Mouse (Mus musculus) forebrain, embryonic 13.5 days (tissue): ENCODE results near the gene Borcs6. TPM values are rescaled to one million over a fixed set of nuclear protein-coding genes. Genes with fewer than 3 reads are reported as not detected.

Source experiments
- ATAC-seq: fragments of 200-750 bp; cut with Nextera tagmentation; 2 replicates; pipeline ENCODE4 v1.8.0; 2017
- H3K27ac ChIP-seq: fragments of 300-500 bp; sonication (generic); 2 replicates; pipeline ENCODE4 v1.5.1; 2015; ENCODE audit warnings: inconsistent platforms, mild to moderate bottlenecking, moderate library complexity
- H3K27me3 ChIP-seq: fragments of 300-500 bp; sonication (generic); 2 replicates; pipeline ENCODE4 v1.6.1; 2015; ENCODE audit warnings: mild to moderate bottlenecking, inconsistent platforms
- H3K36me3 ChIP-seq: fragments of 300-500 bp; sonication (generic); 2 replicates; pipeline ENCODE4 v1.6.1; 2015; ENCODE audit warnings: mild to moderate bottlenecking, inconsistent platforms; ENCODE audit not compliant: poor library complexity, severe bottlenecking
- H3K4me1 ChIP-seq: fragments of 300-500 bp; sonication (generic); 2 replicates; pipeline ENCODE4 v1.6.1; 2015; ENCODE audit warnings: inconsistent platforms
- H3K4me2 ChIP-seq: fragments of 300-500 bp; sonication (generic); 2 replicates; pipeline ENCODE4 v1.6.1; 2015; ENCODE audit warnings: inconsistent platforms, mild to moderate bottlenecking, moderate library complexity
- H3K4me3 ChIP-seq: fragments of 300-500 bp; sonication (generic); 2 replicates; pipeline ENCODE4 v1.5.1; 2015; ENCODE audit warnings: mild to moderate bottlenecking, inconsistent platforms
- H3K9ac ChIP-seq: fragments of 300-500 bp; sonication (generic); 2 replicates; pipeline ENCODE4 v1.6.1; 2015; ENCODE audit warnings: mild to moderate bottlenecking, inconsistent platforms
- H3K9me3 ChIP-seq: fragments of 300-500 bp; sonication (generic); replicated peaks from 2 replicates; pipeline ENCODE4 v1.6.1; 2016; ENCODE audit warnings: inconsistent platforms
- WGBS: fragments of 180-500 bp; shearing (Covaris S2); methylation state at CpG from one replicate; pipeline ENCODE4 v1.1.7; 2015; 5-methylcytosine and 5-hydroxymethylcytosine counted together
- polyA plus RNA-seq: library from polyadenylated mRNA; unstranded; fragments of >200 nt; fragmentation: Nextera tagmentation; extraction: Ambion mirVana; gene quantifications from 2 replicates; pipeline ENCODE4 v1.2.1, GENCODE M21; 2015

Gene Borcs6
- polyA plus RNA-seq, 1 experiment from 2014 or later = 6.6 TPM

DNA sequence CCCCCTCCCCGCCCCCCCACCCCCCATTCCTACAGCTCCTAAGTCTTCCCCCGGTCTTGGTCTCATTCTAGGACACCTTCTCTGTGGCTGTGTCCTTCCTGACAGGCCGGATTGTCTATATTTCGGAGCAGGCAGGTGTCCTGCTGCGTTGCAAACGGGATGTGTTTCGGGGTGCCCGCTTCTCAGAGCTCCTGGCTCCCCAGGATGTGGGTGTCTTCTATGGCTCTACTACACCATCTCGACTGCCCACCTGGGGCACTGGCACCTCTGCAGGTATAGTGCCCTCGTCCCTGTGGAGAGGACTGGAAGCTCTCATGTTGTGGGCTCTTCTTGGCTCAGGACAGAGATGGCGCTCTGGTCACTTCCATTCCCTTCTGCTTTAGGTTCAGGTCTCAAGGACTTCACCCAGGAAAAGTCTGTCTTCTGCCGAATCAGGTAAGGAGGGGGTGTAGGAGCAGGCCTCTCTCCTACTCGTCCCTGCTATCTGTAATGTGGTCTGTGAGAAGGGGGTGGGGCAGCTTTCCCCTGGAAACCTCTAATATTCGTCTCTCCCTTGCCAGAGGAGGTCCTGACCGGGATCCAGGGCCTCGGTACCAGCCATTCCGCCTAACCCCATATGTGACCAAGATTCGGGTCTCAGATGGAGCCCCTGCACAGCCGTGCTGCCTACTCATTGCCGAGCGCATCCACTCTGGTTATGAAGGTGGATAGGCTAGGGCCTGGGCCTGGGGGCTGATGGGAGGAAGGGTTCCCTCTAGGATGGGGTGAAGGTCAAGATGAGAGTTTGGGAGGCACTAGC, 42.3 kb downstream of the Borcs6 start:
- ATAC-seq = no peak
- Histone ChIP-seq H3K9ac (no peak overlapping the region), H3K27ac (no peak overlapping the region), H3K27me3 (no peaks in the 10 kb centered on the region), H3K36me3 (peaks cover 62% of the 10 kb centered on the region), H3K4me2 (no peak overlapping the region), H3K4me1 (peaks cover 42% of the 10 kb centered on the region), H3K9me3 (no peaks in the 10 kb centered on the region), H3K4me3 (no peak overlapping the region)
- 87% methylated on average over 21 of the region's 21 CpGs for WGBS

DNA sequence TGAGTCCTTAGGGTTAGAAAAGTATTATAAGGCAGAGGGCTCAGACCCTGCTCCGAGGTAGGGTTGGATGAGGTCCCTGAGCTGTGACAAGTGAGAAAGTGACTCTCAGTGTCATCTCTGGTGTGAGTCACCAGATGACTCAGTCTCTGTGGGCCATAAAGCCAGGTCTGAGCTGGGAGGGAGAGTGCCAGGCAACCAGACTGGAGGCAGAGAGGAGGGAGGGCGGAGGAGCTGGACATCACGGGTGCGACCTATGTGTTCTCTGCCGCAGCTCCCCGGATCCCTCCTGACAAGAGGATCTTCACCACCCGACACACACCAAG, 42.8 kb downstream of the Borcs6 start:
- no peaks in the 10 kb centered on the region for H3K9me3 ChIP-seq
- H3K4me1 ChIP-seq = peaks cover 36% of the 10 kb centered on the region
- H3K27me3 ChIP-seq = no peaks in the 10 kb centered on the region
- H3K4me2 ChIP-seq = no peak overlapping the region
- WGBS = 95% methylated on average over 7 of the region's 7 CpGs
- no peak overlapping the region for H3K4me3 ChIP-seq
- ATAC-seq = no peak
- no peak overlapping the region for H3K27ac ChIP-seq
- no peak overlapping the region for H3K9ac ChIP-seq
- H3K36me3 ChIP-seq = peaks cover 68% of the 10 kb centered on the region

DNA sequence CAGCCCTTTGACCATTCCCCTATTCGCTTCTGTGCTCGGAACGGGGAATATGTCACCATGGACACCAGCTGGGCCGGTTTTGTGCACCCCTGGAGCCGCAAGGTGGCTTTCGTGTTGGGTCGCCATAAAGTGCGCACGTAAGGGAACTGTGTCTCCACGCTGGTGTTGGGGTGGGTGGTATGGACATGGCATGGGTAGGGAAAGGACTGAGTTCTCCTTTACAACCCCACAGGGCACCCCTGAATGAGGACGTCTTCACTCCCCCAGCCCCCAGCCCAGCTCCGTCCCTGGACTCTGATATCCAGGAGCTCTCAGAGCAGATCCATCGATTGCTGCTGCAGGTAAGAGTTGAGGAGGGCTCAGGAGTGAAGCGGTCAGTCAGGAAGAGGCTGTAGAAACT, 43.6 kb downstream of the Borcs6 start:
- H3K36me3 ChIP-seq = peaks cover 76% of the 10 kb centered on the region
- WGBS = 94% methylated on average over 14 of the region's 14 CpGs
- no peak overlapping the region for H3K4me2 ChIP-seq
- H3K4me1 ChIP-seq = peaks cover 28% of the 10 kb centered on the region
- H3K9ac ChIP-seq = no peak overlapping the region
- ATAC-seq = no peak
- H3K27me3 ChIP-seq = no peaks in the 10 kb centered on the region
- H3K27ac ChIP-seq = no peak overlapping the region
- no peak overlapping the region for H3K4me3 ChIP-seq
- H3K9me3 ChIP-seq = no peaks in the 10 kb centered on the region

DNA sequence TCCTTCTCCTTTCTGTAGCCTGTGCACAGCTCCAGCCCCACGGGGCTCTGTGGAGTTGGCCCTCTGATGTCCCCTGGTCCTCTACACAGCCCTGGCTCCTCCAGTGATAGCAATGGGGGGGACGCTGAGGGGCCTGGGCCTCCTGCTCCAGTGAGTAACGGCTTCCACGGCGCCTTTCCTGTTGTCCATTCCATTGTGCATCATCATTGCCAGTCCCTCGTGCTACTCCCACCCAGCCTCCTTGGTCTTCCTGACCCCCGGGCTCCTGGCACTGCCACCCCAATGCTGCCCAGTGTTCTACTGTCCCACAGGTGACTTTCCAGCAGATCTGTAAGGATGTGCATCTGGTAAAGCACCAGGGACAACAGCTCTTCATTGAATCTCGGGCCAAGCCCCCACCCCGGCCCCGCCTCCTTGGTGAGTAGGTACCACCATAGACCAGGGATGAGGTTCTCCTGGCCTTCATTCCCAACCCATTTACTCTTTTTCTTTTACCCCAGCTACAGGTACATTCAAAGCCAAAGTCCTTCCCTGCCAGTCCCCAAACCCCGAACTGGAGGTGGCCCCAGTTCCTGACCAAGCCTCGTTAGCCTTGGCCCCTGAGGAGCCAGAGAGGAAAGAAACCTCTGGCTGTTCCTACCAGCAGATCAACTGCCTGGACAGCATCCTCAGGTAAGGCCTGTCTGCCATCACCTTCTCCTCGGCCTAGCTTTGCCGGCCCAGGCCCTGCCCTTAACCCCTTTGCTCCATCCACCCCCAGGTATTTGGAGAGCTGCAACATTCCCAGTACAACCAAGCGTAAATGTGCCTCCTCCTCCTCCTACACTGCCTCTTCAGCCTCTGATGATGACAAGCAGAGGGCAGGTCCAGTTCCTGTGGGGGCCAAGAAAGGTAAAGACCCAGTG, 44.3 kb downstream of the Borcs6 start:
- ATAC-seq = no peak
- Histone ChIP-seq H3K36me3 (peaks cover 82% of the 10 kb centered on the region), H3K27ac (no peak overlapping the region), H3K9me3 (no peaks in the 10 kb centered on the region), H3K4me2 (no peak overlapping the region), H3K4me3 (no peak overlapping the region), H3K4me1 (peaks cover 22% of the 10 kb centered on the region), H3K27me3 (no peaks in the 10 kb centered on the region), H3K9ac (no peak overlapping the region)
- 92% methylated on average over 15 of the region's 15 CpGs for WGBS

DNA sequence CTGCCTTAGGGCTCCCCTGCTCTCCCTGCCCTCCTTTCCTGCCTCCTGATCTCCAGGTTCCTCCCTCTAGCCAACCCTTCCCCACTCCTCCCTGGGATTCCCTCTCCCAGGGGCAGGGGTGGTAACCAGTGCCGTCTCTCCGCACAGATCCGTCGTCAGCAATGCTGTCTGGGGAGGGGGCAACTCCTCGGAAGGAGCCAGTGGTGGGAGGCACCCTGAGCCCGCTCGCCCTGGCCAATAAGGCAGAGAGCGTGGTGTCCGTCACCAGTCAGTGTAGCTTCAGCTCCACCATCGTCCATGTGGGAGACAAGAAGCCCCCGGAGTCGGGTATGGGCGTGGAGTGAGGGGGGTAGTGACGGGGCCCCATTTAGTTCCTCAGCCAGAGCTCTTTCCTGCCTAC, 45.0 kb downstream of the Borcs6 start:
- 88% methylated on average over 14 of the region's 14 CpGs for WGBS
- no peaks in the 10 kb centered on the region for H3K9me3 ChIP-seq
- H3K9ac ChIP-seq = no peak overlapping the region

DNA sequence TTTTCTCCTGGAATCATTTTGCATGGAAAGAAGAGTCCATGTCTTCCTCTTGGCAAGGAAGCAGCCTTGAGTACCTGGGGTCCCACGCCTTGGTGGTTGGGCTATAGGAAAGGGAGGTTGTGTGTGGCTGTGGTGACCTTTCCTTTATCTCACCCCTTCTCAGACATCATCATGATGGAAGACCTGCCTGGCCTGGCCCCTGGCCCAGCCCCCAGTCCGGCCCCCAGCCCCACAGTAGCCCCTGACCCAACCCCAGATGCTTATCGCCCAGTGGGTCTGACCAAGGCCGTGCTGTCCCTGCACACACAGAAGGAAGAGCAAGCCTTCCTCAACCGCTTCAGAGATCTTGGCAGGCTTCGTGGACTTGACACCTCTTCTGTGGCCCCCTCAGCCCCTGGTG, 45.7 kb downstream of the Borcs6 start:
- H3K4me2 ChIP-seq = no peak overlapping the region
- peaks cover 9% of the 10 kb centered on the region for H3K4me1 ChIP-seq
- H3K36me3 ChIP-seq = peaks cover 91% of the 10 kb centered on the region
- ATAC-seq = no peak
- peak overlapping the region; percentile 26; the same call in 1 of the 2 replicates for H3K9ac ChIP-seq
- WGBS = 93% methylated on average over 6 of the region's 6 CpGs
- no peak overlapping the region for H3K4me3 ChIP-seq
- no peaks in the 10 kb centered on the region for H3K27me3 ChIP-seq
- H3K27ac ChIP-seq = no peak overlapping the region
- H3K9me3 ChIP-seq = no peaks in the 10 kb centered on the region

More for the DNA sequence above, 45.0 kb downstream of the Borcs6 start:
- ATAC-seq = no peak
- no peak overlapping the region for H3K4me2 ChIP-seq
- no peak overlapping the region for H3K4me3 ChIP-seq
- peaks cover 89% of the 10 kb centered on the region for H3K36me3 ChIP-seq
- no peak overlapping the region for H3K27ac ChIP-seq
- H3K27me3 ChIP-seq = no peaks in the 10 kb centered on the region
- peaks cover 16% of the 10 kb centered on the region for H3K4me1 ChIP-seq

DNA sequence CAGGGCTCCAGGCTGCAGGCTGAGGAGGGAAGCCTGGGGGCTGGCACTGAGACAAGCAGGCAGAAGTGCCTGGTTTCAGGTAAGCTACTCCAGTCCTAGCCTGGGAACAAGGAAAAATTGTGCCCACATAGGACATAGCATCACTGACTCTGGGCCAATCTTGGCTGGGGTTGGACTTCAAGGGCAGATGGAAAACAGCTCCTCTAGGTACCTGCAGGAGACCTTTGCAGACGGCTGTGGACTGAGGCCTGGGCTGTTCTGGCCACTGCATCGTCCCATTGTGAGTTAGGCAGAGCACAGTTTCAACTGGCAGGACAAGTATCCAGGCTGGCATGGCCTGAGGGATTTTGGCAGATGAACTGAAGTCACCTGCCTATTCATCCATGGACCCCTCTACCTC, 46.3 kb downstream of the Borcs6 start:
- Histone ChIP-seq H3K9me3 (no peaks in the 10 kb centered on the region), H3K4me3 (no peak overlapping the region), H3K9ac (0 out of 2 replicates have a peak overlapping the region, but pooled peaks have one; percentile 26), H3K27ac (no peak overlapping the region), H3K4me1 (peaks cover 3% of the 10 kb centered on the region; the same call in 1 of the 2 replicates), H3K4me2 (no peak overlapping the region), H3K36me3 (peaks cover 88% of the 10 kb centered on the region), H3K27me3 (no peaks in the 10 kb centered on the region)
- WGBS = 85% methylated on average over 2 of the region's 2 CpGs
- ATAC-seq = no peak

DNA sequence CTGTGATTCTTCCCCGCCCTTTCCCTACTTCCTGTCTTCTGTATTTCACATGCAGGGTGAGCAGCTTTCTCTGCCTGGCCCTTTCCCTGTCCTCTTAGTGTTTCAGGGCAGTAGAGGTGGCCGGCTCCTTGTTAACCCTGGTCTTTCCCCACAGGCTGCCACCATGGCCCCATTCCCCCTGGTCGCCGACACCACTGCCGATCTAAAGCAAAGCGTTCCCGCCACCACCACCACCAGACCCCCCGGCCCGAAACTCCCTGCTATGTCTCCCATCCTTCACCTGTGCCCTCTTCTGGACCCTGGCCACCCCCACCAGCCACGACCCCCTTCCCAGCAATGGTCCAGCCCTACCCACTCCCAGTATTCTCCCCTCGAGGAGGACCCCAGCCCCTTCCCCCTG, 46.8 kb downstream of the Borcs6 start:
- peaks cover 83% of the 10 kb centered on the region for H3K36me3 ChIP-seq
- no peak for ATAC-seq
- H3K27ac ChIP-seq = no peak overlapping the region
- 86% methylated on average over 11 of the region's 11 CpGs for WGBS
- no peak overlapping the region for H3K4me2 ChIP-seq
- no peak overlapping the region for H3K9ac ChIP-seq
- H3K4me1 ChIP-seq = 0 out of 2 replicates have a peak, but pooled peaks cover 2% of the 10 kb centered on the region
- no peaks in the 10 kb centered on the region for H3K9me3 ChIP-seq
- H3K27me3 ChIP-seq = no peaks in the 10 kb centered on the region
- no peak overlapping the region for H3K4me3 ChIP-seq

DNA sequence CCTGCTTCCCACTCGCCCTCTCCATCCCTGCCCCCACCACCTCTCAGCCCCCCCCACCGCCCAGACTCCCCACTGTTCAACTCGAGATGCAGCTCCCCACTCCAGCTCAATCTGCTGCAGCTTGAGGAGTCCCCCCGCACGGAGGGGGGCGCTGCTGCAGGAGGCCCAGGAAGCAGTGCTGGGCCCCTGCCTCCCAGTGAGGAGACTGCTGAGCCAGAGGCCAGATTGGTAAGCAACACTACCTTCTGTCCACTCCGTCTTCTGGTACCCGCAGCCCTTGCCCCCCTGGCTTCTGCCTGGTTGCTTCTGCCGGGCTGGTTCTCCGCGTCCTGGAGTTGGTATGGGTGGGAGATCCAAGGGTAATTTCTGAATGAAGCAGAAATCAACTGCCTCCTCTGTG, 47.3 kb downstream of the Borcs6 start:
- whole genome bisulfite sequencing = 84% methylated on average over 11 of the region's 11 CpGs
- H3K4me2 ChIP-seq = no peak overlapping the region

DNA sequence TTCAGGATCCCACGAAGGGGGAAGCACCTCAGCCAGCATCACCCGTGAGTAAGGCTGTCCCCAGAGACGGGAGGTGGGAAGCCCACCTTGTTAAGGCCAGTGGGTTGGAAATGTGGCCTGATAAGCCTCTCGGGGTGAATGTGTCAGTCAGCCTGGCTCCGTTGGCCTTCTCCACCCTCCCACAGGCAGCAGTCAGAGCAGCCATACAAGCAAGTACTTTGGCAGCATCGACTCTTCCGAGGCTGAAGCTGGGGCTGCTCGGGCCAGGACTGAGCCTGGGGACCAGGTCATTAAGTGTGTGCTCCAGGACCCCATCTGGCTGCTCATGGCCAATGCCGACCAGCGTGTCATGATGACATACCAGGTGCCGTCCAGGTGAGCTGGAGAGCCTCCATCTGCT, 48.2 kb downstream of the Borcs6 start:
- H3K36me3 ChIP-seq = peaks cover 69% of the 10 kb centered on the region
- ATAC-seq = no peak

More for the DNA sequence above, 47.3 kb downstream of the Borcs6 start:
- no peak for ATAC-seq
- Histone ChIP-seq H3K4me1 (0 out of 2 replicates have a peak, but pooled peaks cover 6% of the 10 kb centered on the region), H3K4me3 (no peak overlapping the region), H3K27ac (no peak overlapping the region), H3K9ac (no peak overlapping the region), H3K9me3 (no peaks in the 10 kb centered on the region), H3K36me3 (peaks cover 78% of the 10 kb centered on the region), H3K27me3 (no peaks in the 10 kb centered on the region)

DNA sequence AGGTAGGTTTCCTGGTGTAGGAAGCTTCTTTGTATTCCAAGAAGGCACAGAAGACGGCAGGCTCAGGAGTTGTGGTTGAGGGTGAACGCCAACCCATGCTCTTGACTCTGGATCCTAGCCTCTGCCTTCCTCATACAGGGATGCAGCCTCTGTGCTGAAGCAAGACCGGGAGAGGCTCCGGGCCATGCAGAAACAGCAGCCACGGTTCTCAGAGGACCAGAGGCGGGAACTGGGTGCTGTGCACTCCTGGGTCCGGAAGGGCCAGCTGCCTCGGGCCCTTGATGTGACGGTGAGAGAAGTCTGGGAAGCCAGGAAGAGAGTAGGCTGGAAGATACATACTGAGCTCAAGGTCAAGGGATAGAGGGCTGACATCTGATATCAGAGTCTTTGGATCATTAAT, 48.7 kb downstream of the Borcs6 start:
- no peak overlapping the region for H3K4me3 ChIP-seq
- H3K27me3 ChIP-seq = no peaks in the 10 kb centered on the region; the same call in 1 of the 2 replicates
- H3K4me1 ChIP-seq = 0 out of 2 replicates have a peak, but pooled peaks cover 6% of the 10 kb centered on the region
- ATAC-seq = no peak
- no peaks in the 10 kb centered on the region for H3K9me3 ChIP-seq
- WGBS = 88% methylated on average over 9 of the region's 9 CpGs
- peaks cover 64% of the 10 kb centered on the region for H3K36me3 ChIP-seq
- no peak overlapping the region for H3K4me2 ChIP-seq
- H3K9ac ChIP-seq = no peak overlapping the region
- no peak overlapping the region for H3K27ac ChIP-seq

More for the DNA sequence above, 48.2 kb downstream of the Borcs6 start:
- Histone ChIP-seq H3K4me2 (no peak overlapping the region), H3K4me3 (no peak overlapping the region), H3K9me3 (no peaks in the 10 kb centered on the region), H3K4me1 (0 out of 2 replicates have a peak, but pooled peaks cover 6% of the 10 kb centered on the region), H3K27ac (no peak overlapping the region), H3K27me3 (no peaks in the 10 kb centered on the region; the same call in 1 of the 2 replicates), H3K9ac (no peak overlapping the region)
- WGBS = 86% methylated on average over 11 of the region's 11 CpGs
